ENCODE assay signal across 8 mouse cellular contexts in genomic region chr17:85688911-85689806, GRCm38 (mm10). TPM values are rescaled to one million over a fixed set of nuclear protein-coding genes. Genes with fewer than 3 reads are reported as not detected.
DNase-seq lines count a peak whose midpoint lies in the region; ATAC-seq and TF ChIP-seq lines count a peak whose summit lies in the region.
"Had no signal": no experiment of that assay in that cellular context is flagged by ENCODE, and none has a peak within 500 bp of the region (broad histone marks: within the 10 kb centered on the region; RNA-seq: fewer than 3 reads in every experiment).

No protein-coding gene starts in this region.

- peak overlapping the region; percentile 67 for H3K27ac ChIP-seq in embryonic fibroblast, embryonic 13.5 days (ENCODE audit: insufficient read depth, low read length)
- no peak overlapping the region for H3K27ac ChIP-seq in heart, embryonic 15.5 days
- peak overlapping the region; percentile 45; the same call in 1 of the 2 replicates for H3K27ac ChIP-seq in limb, embryonic 13.5 days
- H3K27ac ChIP-seq in neural tube, embryonic 14.5 days (ENCODE audit: low read depth, low read length), result no peak overlapping the region

- no peaks in the 10 kb centered on the region for H3K36me3 ChIP-seq in heart, embryonic 15.5 days
- no peaks in the 10 kb centered on the region for H3K36me3 ChIP-seq in limb, embryonic 13.5 days
- H3K36me3 ChIP-seq in neural tube, embryonic 14.5 days (ENCODE audit: control insufficient read depth, insufficient read depth, low read length), result no peaks in the 10 kb centered on the region

- ATAC-seq in heart, embryonic 15.5 days (replicated peaks; ENCODE audit: insufficient number of reproducible peaks, insufficient read depth, low FRiP score, low read depth), result no peak
- no peak for ATAC-seq in limb, embryonic 13.5 days (ENCODE audit: low FRiP score, low read depth)
- no peak for ATAC-seq in neural tube, embryonic 14.5 days (ENCODE audit: low read depth)
- no peak for ATAC-seq in erythroid progenitor cell, adult 5-6 weeks (replicated peaks; ENCODE audit: low FRiP score, poor library complexity, severe bottlenecking)

- peak overlapping the region; percentile 44 for H3K4me3 ChIP-seq in embryonic fibroblast, embryonic 13.5 days (ENCODE audit: insufficient read depth, low read length)
- H3K4me3 ChIP-seq in heart, embryonic 15.5 days, result peak overlapping the region; percentile 51
- H3K4me3 ChIP-seq in limb, embryonic 13.5 days, result peak overlapping the region; percentile 65
- H3K4me3 ChIP-seq in neural tube, embryonic 14.5 days (ENCODE audit: low read depth, low read length), result no peak overlapping the region

- WGBS in heart, embryonic 15.5 days, result under 1% methylated on average over 34 of the region's 35 CpGs
- WGBS in limb, embryonic 13.5 days, result under 1% methylated on average over 35 of the region's 35 CpGs
- under 1% methylated on average over 33 of the region's 35 CpGs for WGBS in neural tube, embryonic 14.5 days

- no peak for TF ChIP-seq POLR2A in embryonic fibroblast, embryonic 13.5 days (IDR thresholded peaks at IDR 0.05; ENCODE audit: low read depth, low read length)

- peak overlapping the region; percentile 92 for H3K4me2 ChIP-seq in heart, embryonic 15.5 days
- peak overlapping the region; percentile 82 for H3K4me2 ChIP-seq in limb, embryonic 13.5 days (replicated peaks)
- H3K4me2 ChIP-seq in neural tube, embryonic 14.5 days (ENCODE audit: low read depth, low read length), result 0 out of 2 replicates have a peak overlapping the region, but pooled peaks have one; percentile 4

- peaks cover 95% of the 10 kb centered on the region for H3K27me3 ChIP-seq in heart, embryonic 15.5 days
- peaks cover 90% of the 10 kb centered on the region for H3K27me3 ChIP-seq in limb, embryonic 13.5 days
- peaks cover 68% of the 10 kb centered on the region for H3K27me3 ChIP-seq in neural tube, embryonic 14.5 days (ENCODE audit: control insufficient read depth, insufficient read depth, low read length)

- H3K9ac ChIP-seq in heart, embryonic 15.5 days, result no peak overlapping the region
- peak overlapping the region; percentile 56 for H3K9ac ChIP-seq in limb, embryonic 13.5 days
- no peak overlapping the region for H3K9ac ChIP-seq in neural tube, embryonic 14.5 days (replicated peaks; ENCODE audit: low read depth, low read length)

- TF ChIP-seq CTCF in embryonic fibroblast, embryonic 13.5 days (IDR thresholded peaks at IDR 0.05; ENCODE audit: borderline replicate concordance, insufficient read depth, low read length), result no peak

- H3K4me1 ChIP-seq in embryonic fibroblast, embryonic 13.5 days (ENCODE audit: control insufficient read depth, insufficient read depth, low read length), result no peaks in the 10 kb centered on the region; the same call in 1 of the 2 replicates
- peaks cover 32% of the 10 kb centered on the region for H3K4me1 ChIP-seq in heart, embryonic 15.5 days (replicated peaks)
- H3K4me1 ChIP-seq in limb, embryonic 13.5 days, result peaks cover 60% of the 10 kb centered on the region
- H3K4me1 ChIP-seq in neural tube, embryonic 14.5 days (ENCODE audit: control insufficient read depth, insufficient read depth, low read length), result 0 out of 2 replicates have a peak, but pooled peaks cover 7% of the 10 kb centered on the region

- peak; percentile 12 for DNase-seq in adrenal gland, postnatal 25 days
- DNase-seq in spleen, adult 12 weeks (ENCODE audit: low spot score), result no peak

- no peaks in the 10 kb centered on the region for H3K9me3 ChIP-seq in heart, embryonic 15.5 days (replicated peaks)
- no peaks in the 10 kb centered on the region for H3K9me3 ChIP-seq in limb, embryonic 13.5 days
- no peaks in the 10 kb centered on the region for H3K9me3 ChIP-seq in neural tube, embryonic 14.5 days (ENCODE audit: control insufficient read depth, low read length)

RNA-seq across cellular contexts. Expression of gene Six2, which starts 1.1 kb away (rescaled TPM):
- not detected in 2 replicates for total RNA-seq in adrenal gland, postnatal 25 days (2021)
- polyA plus RNA-seq in embryonic fibroblast, embryonic 13.5 days (2011; ENCODE audit: insufficient read length, low read depth, missing spikeins), result 5.0 and 8.9 TPM in 2 replicates
- 0.21 and 2.2 TPM in 2 replicates for polyA plus RNA-seq in heart, embryonic 15.5 days (2015; fragmentation: Nextera tagmentation; extraction: Ambion mirVana)
- polyA plus RNA-seq in limb, embryonic 13.5 days (2015; fragmentation: Nextera tagmentation; extraction: Ambion mirVana), result 8.7 and 9.7 TPM in 2 replicates
- polyA plus RNA-seq in neural tube, embryonic 14.5 days (2014; fragmentation: Nextera tagmentation; extraction: Ambion mirVana), result not detected in 2 replicates
- total RNA-seq in erythroid progenitor cell, adult 5-6 weeks (2015; ENCODE audit: low replicate concordance), result not detected in 2 replicates
- not detected in 2 replicates for total RNA-seq in erythroid progenitor cell, adult 5-6 weeks (2017; ENCODE audit: low replicate concordance)
- total RNA-seq: neutrophil, adult 5-6 weeks had no signal

Comparison
In these comparisons a context has a peak if more than half of its experiments do, and no peak if none do; other contexts are left out.
1. H3K27ac ChIP-seq: peak in embryonic fibroblast, embryonic 13.5 days (single experiment) and limb, embryonic 13.5 days (single experiment); none in heart, embryonic 15.5 days (single experiment) and neural tube, embryonic 14.5 days (single experiment).
2. H3K4me2 ChIP-seq: peak in every context shown above with its lines; median percentile 92 in heart, embryonic 15.5 days; 82 in limb, embryonic 13.5 days; 4 in neural tube, embryonic 14.5 days.